Mouse (Mus musculus) hematopoietic stem cell, adult 5-6 weeks (primary cell): ENCODE results near the gene Bfsp1. TPM values are rescaled to one million over a fixed set of nuclear protein-coding genes. Genes with fewer than 3 reads are reported as not detected.
A peak's percentile ranks its signal among the peaks of the same experiment; 100 is the strongest.

Source experiments
- ATAC-seq, 2 experiments: fragments of 125-278 bp in 1 of 2; replicated peaks in 1 of 2; 2 replicates each; pipeline ENCODE4 v1.8.0; 2016 to 2017; ENCODE audit warnings: inconsistent platforms in 2 of 2, mild to moderate bottlenecking in 2 of 2, moderate number of reproducible peaks in 2 of 2, low read depth in 1 of 2, moderate TSS enrichment in 1 of 2; ENCODE audit not compliant: low FRiP score in 2 of 2, poor library complexity in 2 of 2, severe bottlenecking in 2 of 2, insufficient read depth in 1 of 2, low TSS enrichment in 1 of 2
- total RNA-seq: library from RNA; stranded (forward); fragments of 172-1452, 232-1000 nt; gene quantifications from 2 replicates; pipeline ENCODE4 v1.2.3, GENCODE M21; 2017

Gene Bfsp1
- 0.75 TPM in 1 of 2 replicates, not detected in the other for total RNA-seq

DNA sequence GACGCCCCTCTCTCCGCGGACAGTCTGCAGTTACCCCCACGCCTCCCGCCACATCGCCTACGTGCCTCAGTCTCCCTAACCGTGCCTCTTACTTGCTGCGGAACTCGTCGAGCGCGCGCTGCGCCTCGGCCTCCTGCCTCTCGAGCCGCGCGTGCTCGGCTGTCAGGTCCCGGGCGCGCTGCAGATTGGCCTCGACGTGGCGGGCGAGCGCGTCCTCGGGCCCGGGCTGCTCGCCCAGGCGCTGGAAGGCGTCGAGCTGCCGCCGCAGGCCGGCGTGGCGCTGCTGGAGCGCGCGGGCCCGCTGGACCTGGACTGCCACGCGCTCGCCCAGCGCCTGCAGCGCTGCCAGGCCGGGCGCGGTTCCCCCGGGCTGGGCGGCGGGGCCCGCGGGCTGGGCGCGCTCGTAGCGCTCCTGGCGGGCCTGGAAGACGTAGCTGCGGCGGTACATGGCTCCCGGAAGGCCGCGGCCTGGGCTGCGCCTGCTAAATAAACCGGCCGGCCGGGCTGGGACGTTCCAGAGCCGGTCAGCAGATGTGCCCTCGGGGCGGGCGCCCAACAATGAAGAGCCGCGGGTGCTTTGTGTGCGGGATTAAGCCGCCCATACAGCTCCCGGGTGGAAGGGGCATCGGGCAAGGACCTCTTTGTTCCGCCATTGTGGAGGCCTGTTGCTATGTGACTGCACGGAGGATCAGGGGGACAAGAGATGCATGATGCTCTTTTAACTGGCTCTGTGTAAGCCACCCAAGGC lies at the start of gene Bfsp1:
Gene Bfsp1 (minus strand): TSS at position 690 of the 748 bp plus-strand sequence.
- peak; percentile 13 to 30; a peak in 2 of 4 replicates for ATAC-seq

DNA sequence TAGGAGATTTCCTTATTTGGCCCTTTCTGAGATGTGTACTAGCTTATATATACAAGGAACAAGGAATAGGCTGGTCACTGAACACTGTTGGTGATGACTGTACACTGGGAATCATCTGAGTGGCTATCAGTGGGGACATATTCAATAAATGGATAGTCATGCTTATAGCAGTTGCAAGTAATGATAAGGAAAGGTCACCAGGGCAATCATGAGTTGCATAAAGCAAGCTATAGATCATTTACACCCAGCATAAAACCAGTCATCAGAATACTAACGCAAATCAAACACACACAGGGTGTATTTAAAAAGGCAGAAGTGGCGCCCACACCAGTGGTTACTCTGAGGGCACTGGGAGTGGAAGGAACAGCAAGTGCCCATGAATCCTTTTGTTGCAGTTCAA lies 49.2 kb upstream of the Bfsp1 start:
- ATAC-seq = no peak

DNA sequence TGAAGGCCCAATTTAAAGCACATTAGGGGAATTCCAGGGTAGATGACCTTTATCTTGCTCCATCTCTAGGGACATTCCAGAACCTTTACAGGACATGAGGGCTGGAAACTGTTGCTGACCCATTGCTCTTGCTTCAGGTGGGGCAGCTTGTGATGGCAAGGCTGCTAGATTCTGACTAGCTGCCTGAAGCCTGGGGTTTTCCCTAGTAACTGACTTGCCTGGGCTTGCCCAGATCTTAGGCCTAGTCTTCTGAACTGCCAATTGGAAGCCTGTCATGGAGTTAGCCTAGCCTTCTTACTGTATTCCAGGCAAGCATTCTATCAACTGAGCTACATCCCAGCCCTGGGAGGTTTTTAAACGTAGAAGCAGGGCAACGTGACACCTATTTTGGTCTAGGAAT lies 46.3 kb upstream of the Bfsp1 start:
- ATAC-seq = no peak

DNA sequence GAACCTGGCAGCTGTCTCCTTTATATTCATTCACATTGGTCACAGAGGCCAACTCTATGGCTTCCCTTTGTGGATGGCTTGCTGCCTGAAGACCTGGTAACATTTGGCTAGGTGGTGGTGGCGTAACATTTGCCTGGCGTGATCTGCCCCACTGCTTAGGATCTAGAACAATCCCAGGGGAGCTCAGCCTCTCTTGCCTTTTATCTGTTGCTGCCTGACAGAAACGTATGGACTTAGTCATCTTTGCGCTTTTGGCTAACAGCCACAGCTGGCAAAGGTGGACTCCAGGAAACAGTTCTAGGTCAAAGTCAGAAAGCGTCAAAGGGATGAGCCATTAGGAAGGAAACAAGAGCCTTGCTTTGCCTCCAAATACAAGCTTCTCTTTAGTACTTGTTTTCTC lies 41.9 kb upstream of the Bfsp1 start:
- no peak for ATAC-seq

DNA sequence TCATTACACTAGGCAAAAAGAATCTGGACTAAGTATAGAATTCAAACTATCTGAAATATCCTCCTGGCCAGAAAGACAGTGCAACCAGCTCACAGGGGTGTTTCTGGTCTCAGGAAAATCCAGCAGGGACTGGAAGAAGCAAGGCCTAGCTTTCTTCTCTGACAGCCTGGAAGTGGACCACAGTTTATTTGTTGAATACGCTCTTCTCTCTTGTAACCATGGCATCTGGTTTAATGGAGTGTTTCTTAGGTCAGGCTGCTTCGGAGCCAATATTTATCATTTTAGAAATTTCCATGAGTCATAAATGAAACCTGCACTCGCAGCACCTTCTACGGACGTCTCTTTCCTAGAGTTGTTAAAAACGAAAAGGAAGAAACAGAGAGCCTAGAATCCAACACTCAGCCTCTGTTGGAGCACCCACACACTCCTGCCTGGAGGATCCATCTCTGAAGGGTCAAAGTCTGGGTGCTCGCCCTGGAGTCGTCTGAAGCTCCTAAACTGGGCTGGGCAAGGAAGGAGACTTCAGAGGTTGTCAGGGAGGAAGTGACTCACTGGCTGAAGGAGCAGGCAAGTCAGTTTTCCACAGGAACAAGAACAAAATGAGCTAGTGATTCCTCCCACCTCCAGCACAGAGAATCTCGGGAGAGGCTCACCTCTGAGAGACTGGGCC lies 40.5 kb upstream of the Bfsp1 start:
- no peak for ATAC-seq

DNA sequence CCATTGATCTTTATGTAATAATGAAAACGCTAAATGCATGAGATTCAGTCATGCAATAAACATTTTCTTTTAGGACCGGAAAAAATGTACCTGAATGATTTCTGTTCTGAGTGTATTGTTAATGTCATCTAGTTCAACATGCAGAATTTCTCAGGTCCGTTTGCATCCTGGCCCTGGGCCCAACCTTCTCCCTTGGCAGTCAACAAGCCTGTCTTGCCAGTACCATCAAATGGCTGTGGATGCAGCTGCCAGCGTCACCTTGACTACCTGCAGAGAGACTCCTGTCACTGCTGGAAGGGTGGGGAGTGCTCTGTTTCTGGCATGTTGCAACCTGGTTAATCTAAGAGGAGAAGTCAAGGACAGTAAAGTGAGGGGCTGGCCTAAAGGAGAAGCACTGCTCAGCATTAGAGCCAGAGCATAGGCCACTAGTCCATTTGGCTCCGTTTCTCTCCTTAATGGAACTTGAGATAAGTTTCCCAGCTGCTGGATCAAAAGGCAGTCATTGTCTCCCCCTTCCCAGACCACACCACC lies 37.9 kb upstream of the Bfsp1 start:
- no peak for ATAC-seq

DNA sequence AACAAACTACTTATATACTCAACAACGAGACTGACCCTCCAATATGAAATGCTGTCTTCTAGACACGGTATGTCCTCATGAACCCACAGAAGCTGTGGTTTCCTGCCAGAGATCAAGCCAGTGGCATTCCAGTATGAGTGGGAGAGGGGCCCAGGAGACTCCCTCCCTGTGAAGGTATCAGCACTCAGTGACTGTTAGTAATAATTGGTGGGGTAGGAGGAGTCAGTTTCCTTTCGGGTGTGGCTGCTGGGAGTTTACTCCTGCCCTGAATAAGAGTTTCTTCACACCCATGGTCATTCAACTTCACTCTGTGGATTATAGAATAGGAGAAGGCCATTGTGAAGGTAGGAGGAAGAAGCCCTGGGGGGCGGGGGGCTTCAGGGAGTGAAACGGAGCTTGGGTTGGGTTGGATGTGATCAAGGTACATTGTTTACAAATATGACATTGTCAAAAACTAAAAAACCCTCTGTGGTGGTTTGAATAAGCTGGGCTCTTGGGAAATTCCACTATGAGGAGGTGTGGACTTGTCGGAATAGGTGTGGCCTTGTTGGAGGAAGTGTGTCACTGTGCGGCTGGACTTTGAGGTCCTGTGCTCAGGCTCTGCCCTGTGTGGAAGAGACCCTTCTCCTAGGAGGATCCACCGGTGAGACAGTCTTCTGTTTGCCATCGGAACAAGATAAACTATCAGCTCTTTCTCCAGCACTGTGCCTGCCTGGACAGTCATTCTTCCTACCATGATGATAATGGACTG lies 36.7 kb upstream of the Bfsp1 start:
- ATAC-seq = peak in 1 of 2 experiments; percentile 14; a peak in 1 of 4 replicates

DNA sequence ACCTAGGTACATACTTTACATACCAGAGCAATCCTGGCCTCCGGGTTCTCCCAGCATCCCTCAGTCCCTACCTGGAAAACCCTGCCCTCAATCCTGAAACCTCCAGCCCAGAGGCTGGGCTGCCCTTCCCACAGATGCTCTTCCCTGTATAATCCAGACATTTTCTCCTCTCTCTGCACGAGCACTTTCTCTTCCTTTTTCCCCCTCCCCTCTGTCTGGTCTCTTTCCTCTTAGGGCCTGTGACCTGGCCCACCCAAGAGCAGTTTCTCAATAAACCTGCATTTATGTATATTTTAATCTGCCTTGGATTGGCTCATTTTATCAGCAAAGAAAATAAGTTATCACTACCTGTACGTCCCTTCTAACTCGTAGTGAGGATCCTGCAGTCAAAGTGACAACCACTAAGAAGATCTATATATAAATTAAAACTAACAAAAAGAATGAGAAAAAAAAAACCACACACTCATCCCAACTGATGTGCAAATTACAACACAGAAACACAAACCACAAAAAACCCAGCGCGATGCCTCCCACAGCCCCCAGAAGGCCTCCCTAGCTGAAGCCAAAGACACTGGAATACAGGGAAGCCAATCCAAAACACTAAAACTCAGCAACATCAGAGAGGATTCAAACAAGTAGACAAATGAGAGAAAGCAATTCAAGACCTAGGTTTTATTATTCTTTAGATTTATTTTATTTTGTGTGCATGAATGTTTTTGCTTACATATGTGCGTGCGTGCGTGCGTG lies 28.5 kb upstream of the Bfsp1 start:
- ATAC-seq = no peak

DNA sequence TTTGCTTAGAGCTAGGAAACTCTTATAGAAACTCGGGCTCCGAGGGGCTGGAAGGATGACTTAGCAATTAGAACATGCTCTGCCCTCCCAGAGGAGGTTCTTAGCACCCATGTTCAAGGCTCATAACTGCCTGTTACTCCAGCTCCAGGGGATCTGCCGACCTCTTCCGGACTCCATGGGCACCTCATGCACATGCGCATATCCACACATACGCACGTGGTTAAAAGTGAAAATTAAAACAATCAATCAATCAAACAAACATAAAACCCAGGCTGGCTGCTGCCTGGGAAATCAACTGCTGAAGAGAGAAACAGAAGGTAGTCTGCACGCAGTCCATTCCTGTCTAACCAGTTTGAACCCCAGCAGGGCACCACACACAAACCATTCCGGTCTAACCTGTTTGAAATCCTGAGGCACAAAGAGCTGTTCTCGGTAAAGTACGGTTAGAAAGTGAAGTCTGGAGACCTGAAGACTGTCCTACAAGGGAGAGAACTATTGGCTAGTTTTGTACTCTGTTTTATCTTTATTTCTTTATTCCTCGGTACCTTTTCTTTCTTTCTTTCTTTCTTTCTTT lies 27.0 kb upstream of the Bfsp1 start:
- no peak for ATAC-seq

DNA sequence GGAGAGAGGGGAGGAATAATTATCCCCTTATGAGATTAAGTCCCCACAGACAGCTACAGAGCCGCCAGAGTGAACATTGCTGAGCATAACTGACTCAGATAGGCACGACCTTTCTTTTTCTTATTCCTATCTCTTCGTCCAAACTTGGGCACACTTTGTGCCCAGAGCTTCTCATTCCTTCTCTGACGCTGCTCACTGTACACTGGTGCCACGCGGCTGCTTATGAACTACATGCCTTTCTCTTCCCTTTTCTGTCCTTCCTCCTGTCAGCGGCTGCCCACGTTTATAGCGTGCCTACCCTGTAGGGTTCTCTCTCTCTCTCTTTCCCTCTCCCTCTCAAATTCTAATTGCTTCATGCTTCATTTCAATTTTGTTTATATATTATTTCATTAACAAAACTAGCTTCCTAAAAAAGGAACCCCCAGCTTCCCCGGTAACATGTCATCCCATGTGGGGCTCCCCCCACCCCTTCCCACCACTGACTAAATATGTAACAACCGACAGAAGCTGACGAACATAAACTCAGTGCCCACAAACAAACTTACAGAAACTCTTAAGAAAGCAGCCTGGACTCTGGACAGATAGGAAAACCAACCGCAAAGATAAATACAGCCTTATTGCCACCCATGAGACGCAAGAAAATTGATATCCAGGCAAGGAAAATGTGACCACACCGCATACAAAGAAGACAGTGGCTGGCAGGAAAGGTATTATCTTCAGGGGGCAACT lies 26.3 kb upstream of the Bfsp1 start:
- ATAC-seq = peak in 1 of 2 experiments; percentile 21; a peak in 1 of 4 replicates

DNA sequence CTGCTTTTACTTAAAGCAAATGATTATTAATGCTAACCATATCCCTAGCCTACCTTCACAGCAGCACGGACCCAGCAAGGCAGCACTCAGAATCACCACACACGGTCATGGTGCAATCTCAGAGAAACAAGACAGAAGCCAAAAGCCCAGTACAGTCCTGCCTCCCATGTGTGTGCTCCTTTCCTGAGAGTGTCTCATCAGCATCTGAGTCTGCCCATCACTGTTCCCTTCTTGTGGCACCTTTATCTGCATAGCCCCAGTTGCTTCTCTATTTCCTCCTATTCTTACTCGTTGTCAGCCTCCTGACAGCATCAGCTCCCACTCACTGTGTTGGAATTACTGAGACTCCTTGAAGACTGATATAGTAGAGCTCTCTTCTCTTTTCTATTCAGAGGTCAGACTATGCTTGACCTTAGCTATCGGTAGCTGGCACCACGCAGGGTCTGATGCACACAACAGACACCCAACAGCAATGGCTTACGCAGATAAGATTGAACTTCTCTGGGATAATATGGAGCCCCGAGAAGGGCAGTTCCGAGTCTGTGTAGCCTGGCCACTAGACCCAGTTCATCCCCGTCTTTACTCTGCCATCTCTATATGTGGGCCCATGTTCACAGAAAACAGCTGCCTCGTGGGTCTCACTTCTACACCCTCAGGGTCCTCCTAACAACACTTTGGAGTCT lies 19.8 kb upstream of the Bfsp1 start:
- no peak for ATAC-seq

DNA sequence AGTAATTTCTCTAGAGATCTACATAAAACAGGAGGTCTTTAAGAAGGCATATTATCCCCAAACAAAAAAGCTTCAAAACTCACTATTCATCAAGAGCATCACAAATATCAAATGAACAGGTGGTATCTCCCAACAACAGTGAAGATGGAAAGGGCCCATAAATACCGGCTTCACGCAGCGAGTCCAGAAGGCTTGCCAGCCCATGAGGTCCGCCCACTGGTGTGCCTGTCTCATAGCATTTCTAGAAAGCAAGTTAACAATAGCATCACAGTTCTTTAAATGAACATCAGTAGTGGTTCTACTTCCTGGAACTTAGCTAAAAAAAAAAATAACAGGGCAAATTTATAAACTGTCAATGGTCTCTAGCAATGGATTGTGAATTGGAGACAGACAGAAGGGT lies 19.0 kb upstream of the Bfsp1 start:
- ATAC-seq = no peak

DNA sequence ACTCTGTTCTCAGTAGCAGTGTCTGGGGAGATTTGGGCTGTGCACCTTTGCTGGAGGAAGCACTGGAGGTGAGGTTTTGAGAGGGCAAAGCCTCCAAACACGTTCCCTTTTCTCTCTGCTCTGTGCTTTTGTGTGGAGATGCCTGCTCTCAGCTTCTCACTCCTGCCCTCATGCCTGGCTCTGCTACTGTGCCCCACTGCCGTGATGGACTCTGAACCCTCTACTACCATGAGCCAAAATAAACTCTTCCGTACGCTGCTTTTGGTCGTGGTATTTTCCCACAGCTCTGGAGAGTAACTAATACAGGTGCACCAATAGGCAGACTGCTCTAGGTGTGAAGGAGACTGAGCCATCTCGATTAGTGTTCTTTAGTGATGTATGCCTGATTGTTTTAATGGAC lies 16.3 kb upstream of the Bfsp1 start:
- ATAC-seq = no peak

DNA sequence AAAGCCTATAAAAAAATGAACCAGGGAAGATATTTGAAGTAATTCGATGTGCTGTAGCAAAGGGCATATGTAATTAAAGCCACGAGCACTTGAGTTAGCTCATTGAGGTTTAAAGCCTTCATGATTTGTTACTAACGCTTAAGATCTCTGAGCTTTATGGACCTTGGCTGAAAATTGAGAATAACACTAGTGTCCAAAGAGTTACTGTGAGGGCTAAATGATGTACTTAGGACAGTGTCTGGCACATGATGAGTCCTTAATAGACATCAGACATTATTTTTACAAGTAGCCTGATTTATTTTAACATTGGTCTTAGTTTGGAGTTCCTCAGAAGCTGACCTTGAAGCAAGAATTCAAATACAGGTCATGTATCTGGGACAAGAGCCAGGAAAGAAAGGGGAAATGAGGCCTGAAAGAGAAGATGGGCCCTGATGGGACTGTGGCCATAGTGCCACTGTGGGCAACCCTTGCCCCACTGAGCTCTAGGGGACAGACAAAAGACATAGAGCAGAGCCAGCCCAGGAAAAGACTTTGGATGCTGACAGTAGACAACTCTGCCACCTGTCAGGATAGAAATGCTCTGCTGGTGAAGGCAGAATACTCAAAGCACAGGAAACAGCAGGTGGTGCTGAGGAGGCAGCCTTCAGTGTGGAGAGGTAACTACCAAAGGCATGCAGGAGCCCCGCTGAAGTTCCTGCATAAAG lies 14.1 kb upstream of the Bfsp1 start:
- ATAC-seq = 0 out of 4 replicates have a peak, but pooled peaks have one; percentile 10 to 17

DNA sequence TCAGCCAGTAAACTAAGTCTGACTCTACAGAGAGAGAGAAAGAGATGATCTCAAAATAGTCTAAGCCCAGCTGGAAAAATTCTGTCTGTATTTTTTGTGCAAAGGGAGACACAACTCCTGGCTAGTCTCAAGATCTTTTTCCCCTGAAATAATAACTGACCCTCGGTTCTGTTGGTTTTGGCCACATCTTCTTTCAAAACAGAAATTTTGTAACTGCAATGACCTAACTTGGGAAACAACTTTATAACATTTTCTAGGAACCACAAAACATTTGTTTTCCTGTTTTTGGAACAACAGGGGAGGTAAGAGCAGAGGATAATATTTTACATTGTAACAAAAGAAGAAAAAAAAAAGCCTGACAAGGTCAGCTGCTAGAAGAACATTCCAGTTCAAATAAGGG lies 13.1 kb upstream of the Bfsp1 start:
- ATAC-seq = no peak
